Mouse (Mus musculus): ENCODE results near the gene Rab13. TPM values are rescaled to one million over a fixed set of nuclear protein-coding genes. Genes with fewer than 3 reads are reported as not detected.
A peak's percentile ranks its signal among the peaks of the same experiment; 100 is the strongest.

Gene Rab13
- polyA plus RNA-seq, 1 experiment from 2014 or later = 16.4 TPM

DNA sequence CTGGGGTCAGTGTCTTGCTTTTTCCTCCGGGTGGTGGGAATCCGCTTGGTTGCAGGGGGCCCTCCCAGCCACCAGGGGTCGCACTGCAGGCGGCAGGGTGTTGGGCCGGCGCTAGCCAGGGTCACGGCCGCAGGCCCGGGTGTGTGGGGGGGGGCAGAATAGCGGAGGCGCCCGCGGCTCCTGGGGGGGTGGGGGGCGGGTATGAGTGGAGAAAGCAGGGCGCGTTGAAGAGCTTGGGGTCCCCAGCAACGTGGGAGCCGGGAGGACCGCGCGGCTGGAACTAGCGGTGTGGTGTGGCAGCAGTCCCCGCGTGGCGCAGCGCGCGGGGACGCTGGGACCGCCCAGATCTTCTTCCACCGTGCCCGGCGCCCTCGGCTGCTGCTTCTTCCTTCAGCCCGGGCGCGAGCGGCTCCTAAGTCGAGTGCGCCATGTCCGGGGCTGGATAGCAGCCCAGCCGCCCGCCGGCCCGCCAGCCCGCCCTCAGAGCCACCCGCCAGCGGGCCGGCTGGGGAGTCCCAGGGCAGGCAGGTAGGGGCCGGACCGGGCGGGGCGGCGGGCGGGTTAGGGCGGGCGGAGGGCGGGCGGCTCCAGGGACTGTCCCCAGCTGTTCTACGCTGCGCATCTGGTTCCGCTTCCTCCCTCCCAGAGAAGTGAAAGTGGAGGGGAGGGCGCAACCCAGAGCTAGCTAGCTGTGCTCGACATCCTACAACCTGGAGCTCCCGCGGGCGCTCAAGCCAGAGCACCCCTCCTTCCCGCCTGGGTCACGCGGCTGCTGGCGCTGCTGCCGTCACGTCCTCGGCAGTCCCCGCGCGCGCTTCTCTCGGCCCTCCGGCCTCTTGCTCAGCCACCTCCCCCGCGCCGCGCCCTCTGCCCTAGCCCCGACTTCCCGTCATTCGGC is 51.8 kb downstream of the Rab13 start, which contains the start of gene Dennd4b:
Gene Dennd4b (plus strand): TSS at position 152 of the 898 bp plus-strand sequence.
- DNase-seq (ENCODE audit: low spot score, missing footprints) (peak; percentile 99), ATAC-seq (ENCODE audit: low FRiP score) (peak; percentile 84)
- peaks cover 18% of the 10 kb centered on the region for H3K36me3 ChIP-seq (ENCODE audit: control insufficient read depth, insufficient read depth, low read length)
- H3K27ac ChIP-seq (ENCODE audit: low read depth, low read length) = peak within 1 kb of the TSS; percentile 87
- H3K27me3 ChIP-seq (ENCODE audit: control insufficient read depth, insufficient read depth, low read length) = no peaks in the 10 kb centered on the region
- WGBS = under 1% methylated on average over 61 of the region's 87 CpGs
- peak within 1 kb of the TSS; percentile 88 for H3K4me2 ChIP-seq
- no peaks in the 10 kb centered on the region for H3K9me3 ChIP-seq (ENCODE audit: control insufficient read depth, low read length)
- H3K9ac ChIP-seq (ENCODE audit: low read length) = peak within 1 kb of the TSS; percentile 97
- peaks cover 11% of the 10 kb centered on the region for H3K4me1 ChIP-seq (ENCODE audit: control insufficient read depth, insufficient read depth, low read length)
- peak within 1 kb of the TSS; percentile 95 for H3K4me3 ChIP-seq (ENCODE audit: low read depth, low read length)

DNA sequence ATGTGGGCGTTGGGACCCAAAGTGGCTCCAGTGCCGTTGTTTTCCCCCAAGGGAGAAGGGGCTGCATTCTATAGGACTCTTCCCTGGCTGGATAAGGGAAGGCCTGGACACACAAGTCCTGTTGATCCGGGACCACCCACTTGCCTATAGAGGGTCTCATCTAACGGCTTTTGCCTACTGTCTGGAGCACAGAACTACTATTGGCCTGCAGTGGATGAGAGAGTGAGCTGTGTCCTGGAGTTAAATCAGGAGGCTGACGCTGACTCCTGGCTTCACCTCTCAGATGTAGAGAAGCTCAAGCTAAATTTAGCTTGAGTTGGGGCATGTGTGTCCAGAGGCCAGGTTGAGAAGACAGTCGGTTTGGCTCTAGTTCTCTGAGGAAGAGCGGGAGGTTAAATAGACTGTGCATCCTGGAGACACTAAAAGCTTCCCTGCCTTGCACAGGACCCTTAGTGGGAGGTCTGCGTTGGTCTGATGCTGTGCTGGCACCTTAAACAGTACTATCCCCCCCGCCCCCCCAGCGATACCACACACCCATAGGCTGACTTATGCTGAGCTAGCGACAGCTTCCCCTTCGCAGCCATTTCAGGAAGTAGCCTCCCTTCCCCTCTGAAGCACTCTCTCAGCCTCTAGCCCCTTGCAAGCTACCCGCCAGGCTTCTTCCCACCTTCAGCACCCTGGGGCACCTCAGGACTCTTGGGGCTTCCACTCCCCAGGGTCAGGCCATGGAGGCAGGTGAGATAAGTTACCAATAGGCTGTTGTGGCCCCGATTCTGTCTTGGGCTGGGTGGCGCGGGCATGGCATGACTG is 52.6 kb downstream of the Rab13 start:
- H3K4me2 ChIP-seq = peak overlapping the region; percentile 88
- peak overlapping the region; percentile 87 for H3K27ac ChIP-seq (ENCODE audit: low read depth, low read length)
- H3K9me3 ChIP-seq (ENCODE audit: control insufficient read depth, low read length) = no peaks in the 10 kb centered on the region
- H3K27me3 ChIP-seq (ENCODE audit: control insufficient read depth, insufficient read depth, low read length) = no peaks in the 10 kb centered on the region
- DNase-seq (ENCODE audit: low spot score, missing footprints) (no peak), ATAC-seq (ENCODE audit: low FRiP score) (peak; percentile 47)
- peak overlapping the region; percentile 97 for H3K9ac ChIP-seq (ENCODE audit: low read length)
- H3K36me3 ChIP-seq (ENCODE audit: control insufficient read depth, insufficient read depth, low read length) = peaks cover 14% of the 10 kb centered on the region
- 28% methylated on average over 16 of the region's 16 CpGs for WGBS
- H3K4me1 ChIP-seq (ENCODE audit: control insufficient read depth, insufficient read depth, low read length) = peaks cover 11% of the 10 kb centered on the region
- H3K4me3 ChIP-seq (ENCODE audit: low read depth, low read length) = peak overlapping the region; percentile 95

DNA sequence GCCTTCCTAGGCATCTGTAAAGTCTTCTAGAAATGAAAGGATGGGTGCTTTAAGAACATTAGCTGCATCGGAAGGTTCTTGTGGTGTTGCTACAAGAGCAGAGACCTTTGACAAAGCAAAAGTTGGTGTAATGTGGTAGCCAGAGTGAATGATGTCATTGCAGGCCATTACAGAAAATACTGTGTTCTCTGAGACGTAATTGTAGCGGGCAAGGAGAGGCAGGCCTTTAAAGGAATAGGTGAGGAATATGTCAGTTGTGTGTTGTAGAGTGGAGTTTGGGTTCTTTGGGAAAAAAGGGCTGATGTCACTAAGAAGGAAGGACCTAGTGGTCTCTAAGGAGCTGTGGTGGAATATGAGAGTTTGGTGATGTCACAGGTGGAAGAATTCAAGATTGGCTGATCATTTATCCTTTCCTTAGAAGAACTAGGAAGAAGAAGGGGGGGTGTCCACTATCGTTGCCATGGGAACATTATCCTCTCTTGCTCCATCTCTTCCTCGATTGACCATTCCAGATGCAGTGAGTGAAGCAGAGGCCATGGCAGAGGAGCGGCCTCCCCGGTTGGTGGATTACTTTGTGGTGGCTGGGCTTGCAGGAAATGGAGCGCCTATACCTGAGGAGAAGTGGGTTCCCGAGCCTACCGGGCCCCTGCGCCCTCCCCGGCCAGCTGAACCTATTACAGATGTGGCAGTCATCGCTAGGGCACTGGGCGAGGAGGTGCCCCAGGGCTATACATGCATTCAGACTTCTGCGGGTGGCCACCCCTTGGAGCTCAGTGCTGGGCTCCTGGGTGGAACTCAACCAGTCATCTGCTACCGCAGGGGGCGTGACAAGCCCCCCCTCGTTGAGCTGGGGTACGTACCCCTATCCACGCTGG is 53.6 kb downstream of the Rab13 start:
- WGBS = 88% methylated on average over 20 of the region's 20 CpGs
- H3K27ac ChIP-seq (ENCODE audit: low read depth, low read length) = no peak overlapping the region
- H3K4me2 ChIP-seq = no peak overlapping the region
- DNase-seq (ENCODE audit: low spot score, missing footprints) = no peak
- H3K4me3 ChIP-seq (ENCODE audit: low read depth, low read length) = no peak overlapping the region
- H3K9ac ChIP-seq (ENCODE audit: low read length) = no peak overlapping the region
- peaks cover 8% of the 10 kb centered on the region for H3K36me3 ChIP-seq (ENCODE audit: control insufficient read depth, insufficient read depth, low read length)
- no peak for ATAC-seq (ENCODE audit: low FRiP score)
- H3K27me3 ChIP-seq (ENCODE audit: control insufficient read depth, insufficient read depth, low read length) = no peaks in the 10 kb centered on the region
- H3K9me3 ChIP-seq (ENCODE audit: control insufficient read depth, low read length) = no peaks in the 10 kb centered on the region
- H3K4me1 ChIP-seq (ENCODE audit: control insufficient read depth, insufficient read depth, low read length) = peaks cover 11% of the 10 kb centered on the region

DNA sequence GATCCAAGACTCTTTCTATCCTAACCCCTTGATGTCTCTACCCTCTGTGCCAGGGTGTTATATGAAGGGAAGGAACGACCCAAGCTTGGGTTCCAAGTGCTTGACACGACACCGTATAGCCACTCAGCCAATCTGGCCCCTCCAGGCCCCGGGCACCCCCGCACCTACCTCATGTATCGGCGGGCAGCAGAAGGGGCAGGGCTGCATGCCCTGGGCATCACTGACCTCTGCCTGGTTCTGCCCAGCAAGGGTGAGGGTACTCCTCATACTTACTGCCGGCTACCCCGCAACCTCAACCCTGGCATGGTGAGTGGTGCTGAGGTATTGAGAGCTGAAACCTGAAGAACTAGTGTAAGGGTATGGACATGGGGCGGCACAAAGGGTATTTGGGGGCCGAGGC is 54.7 kb downstream of the Rab13 start:
- ATAC-seq (ENCODE audit: low FRiP score) = no peak
- WGBS = 97% methylated on average over 11 of the region's 11 CpGs
- Histone ChIP-seq H3K4me2 (no peak overlapping the region), H3K27ac (ENCODE audit: low read depth, low read length) (no peak overlapping the region), H3K36me3 (ENCODE audit: control insufficient read depth, insufficient read depth, low read length) (peaks cover 7% of the 10 kb centered on the region; the same call in 1 of the 2 replicates), H3K9me3 (ENCODE audit: control insufficient read depth, low read length) (no peaks in the 10 kb centered on the region), H3K27me3 (ENCODE audit: control insufficient read depth, insufficient read depth, low read length) (no peaks in the 10 kb centered on the region), H3K4me1 (ENCODE audit: control insufficient read depth, insufficient read depth, low read length) (peaks cover 11% of the 10 kb centered on the region), H3K9ac (ENCODE audit: low read length) (no peak overlapping the region), H3K4me3 (ENCODE audit: low read depth, low read length) (no peak overlapping the region)
- no peak for DNase-seq (ENCODE audit: low spot score, missing footprints)

DNA sequence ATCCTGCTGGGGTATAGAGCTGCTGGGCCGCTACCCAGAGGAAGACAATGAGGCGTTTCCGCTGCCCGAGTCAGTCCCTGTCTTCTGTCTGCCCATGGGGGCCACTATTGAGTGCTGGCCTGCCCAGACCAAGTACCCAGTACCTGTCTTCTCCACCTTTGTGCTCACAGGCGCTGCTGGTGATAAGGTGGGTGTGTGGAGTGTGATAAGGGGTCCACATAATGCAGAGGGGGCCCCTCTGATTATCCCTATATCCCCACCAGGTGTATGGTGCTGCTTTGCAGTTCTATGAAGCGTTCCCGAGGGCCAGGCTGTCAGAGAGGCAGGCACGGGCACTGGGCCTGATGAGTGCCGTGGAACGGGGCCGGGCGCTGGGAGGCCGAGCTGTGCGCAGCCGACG is 55.5 kb downstream of the Rab13 start:
- 86% methylated on average over 16 of the region's 16 CpGs for WGBS
- no peak for DNase-seq (ENCODE audit: low spot score, missing footprints)
- Histone ChIP-seq H3K4me3 (ENCODE audit: low read depth, low read length) (no peak overlapping the region), H3K9me3 (ENCODE audit: control insufficient read depth, low read length) (no peaks in the 10 kb centered on the region), H3K27ac (ENCODE audit: low read depth, low read length) (no peak overlapping the region), H3K4me2 (no peak overlapping the region), H3K9ac (ENCODE audit: low read length) (no peak overlapping the region), H3K4me1 (ENCODE audit: control insufficient read depth, insufficient read depth, low read length) (peaks cover 11% of the 10 kb centered on the region), H3K36me3 (ENCODE audit: control insufficient read depth, insufficient read depth, low read length) (peaks cover 10% of the 10 kb centered on the region; the same call in 1 of the 2 replicates), H3K27me3 (ENCODE audit: control insufficient read depth, insufficient read depth, low read length) (no peaks in the 10 kb centered on the region)
- no peak for ATAC-seq (ENCODE audit: low FRiP score)

DNA sequence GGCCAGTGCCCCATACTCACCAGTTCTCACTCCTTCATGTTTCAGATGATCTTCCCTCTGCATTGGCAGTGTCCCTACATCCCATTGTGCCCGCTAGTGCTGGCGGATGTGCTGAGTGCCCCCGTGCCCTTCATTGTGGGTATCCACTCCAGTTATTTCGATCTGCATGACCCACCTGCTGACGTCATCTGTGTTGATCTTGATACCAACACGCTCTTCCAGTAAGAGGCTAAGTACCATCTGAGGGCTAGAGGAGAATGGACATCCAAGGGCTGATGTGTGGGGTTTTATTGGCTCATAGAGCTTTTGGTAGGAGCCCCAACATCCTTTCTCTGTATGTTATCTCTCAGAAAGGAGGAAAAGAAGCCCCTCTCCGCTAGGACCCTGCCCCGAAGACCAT is 57.3 kb downstream of the Rab13 start:
- Histone ChIP-seq H3K4me2 (no peak overlapping the region), H3K27me3 (ENCODE audit: control insufficient read depth, insufficient read depth, low read length) (no peaks in the 10 kb centered on the region), H3K9ac (ENCODE audit: low read length) (no peak overlapping the region), H3K36me3 (ENCODE audit: control insufficient read depth, insufficient read depth, low read length) (peaks cover 10% of the 10 kb centered on the region; the same call in 1 of the 2 replicates), H3K4me1 (ENCODE audit: control insufficient read depth, insufficient read depth, low read length) (peaks cover 8% of the 10 kb centered on the region), H3K9me3 (ENCODE audit: control insufficient read depth, low read length) (no peaks in the 10 kb centered on the region), H3K4me3 (ENCODE audit: low read depth, low read length) (no peak overlapping the region), H3K27ac (ENCODE audit: low read depth, low read length) (no peak overlapping the region)
- DNase-seq (ENCODE audit: low spot score, missing footprints) = no peak
- ATAC-seq (ENCODE audit: low FRiP score) = no peak
- 90% methylated on average over 8 of the region's 8 CpGs for WGBS

DNA sequence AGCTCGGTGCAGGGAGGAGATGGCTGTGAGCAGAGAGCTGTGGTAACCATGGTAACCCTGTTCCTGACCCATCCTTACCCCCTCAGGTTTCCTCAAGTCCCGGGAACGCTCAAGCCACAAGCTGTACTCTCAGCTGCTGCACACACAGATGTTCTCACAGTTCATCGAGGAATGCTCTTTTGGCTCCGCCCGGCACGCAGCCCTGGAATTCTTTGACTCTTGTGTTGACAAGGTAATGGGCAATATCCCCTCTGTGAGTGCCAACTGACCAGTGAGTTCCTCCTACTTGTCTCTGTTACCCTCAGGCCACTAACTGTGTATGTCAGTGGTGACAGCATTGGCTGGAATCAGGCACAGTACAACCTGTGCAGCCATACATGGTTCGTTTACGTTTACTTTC is 58.7 kb downstream of the Rab13 start:
- DNase-seq (ENCODE audit: low spot score, missing footprints) = no peak
- Histone ChIP-seq H3K36me3 (ENCODE audit: control insufficient read depth, insufficient read depth, low read length) (peaks cover 13% of the 10 kb centered on the region; the same call in 1 of the 2 replicates), H3K4me1 (ENCODE audit: control insufficient read depth, insufficient read depth, low read length) (no peaks in the 10 kb centered on the region), H3K9me3 (ENCODE audit: control insufficient read depth, low read length) (no peaks in the 10 kb centered on the region), H3K9ac (ENCODE audit: low read length) (no peak overlapping the region), H3K4me2 (no peak overlapping the region), H3K27ac (ENCODE audit: low read depth, low read length) (no peak overlapping the region), H3K27me3 (ENCODE audit: control insufficient read depth, insufficient read depth, low read length) (no peaks in the 10 kb centered on the region), H3K4me3 (ENCODE audit: low read depth, low read length) (no peak overlapping the region)
- no peak for ATAC-seq (ENCODE audit: low FRiP score)
- 79% methylated on average over 9 of the region's 9 CpGs for WGBS

DNA sequence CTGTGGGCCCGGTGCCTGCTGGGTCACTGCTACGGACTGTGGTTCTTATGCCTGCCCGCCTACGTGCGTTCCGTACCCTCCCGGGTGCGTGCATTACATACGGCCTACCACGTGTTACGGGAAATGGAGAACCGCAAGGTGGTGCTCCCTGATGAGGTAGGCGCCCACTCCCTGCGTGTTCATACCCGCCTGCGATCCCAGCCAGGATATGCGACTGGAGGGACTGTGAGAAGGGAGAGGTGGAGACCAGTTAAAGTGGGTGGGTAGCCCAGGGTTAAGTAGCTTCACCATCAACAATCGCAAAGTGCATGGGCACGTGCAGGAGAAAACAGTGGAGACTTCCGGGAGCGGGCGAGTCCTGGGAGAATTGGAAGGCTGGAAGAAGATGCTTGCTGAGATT is 60.4 kb downstream of the Rab13 start:
- Histone ChIP-seq H3K9me3 (ENCODE audit: control insufficient read depth, low read length) (no peaks in the 10 kb centered on the region), H3K27me3 (ENCODE audit: control insufficient read depth, insufficient read depth, low read length) (no peaks in the 10 kb centered on the region), H3K27ac (ENCODE audit: low read depth, low read length) (no peak overlapping the region), H3K9ac (ENCODE audit: low read length) (no peak overlapping the region), H3K4me1 (ENCODE audit: control insufficient read depth, insufficient read depth, low read length) (no peaks in the 10 kb centered on the region), H3K4me2 (no peak overlapping the region), H3K36me3 (ENCODE audit: control insufficient read depth, insufficient read depth, low read length) (peaks cover 17% of the 10 kb centered on the region), H3K4me3 (ENCODE audit: low read depth, low read length) (no peak overlapping the region)
- 93% methylated on average over 22 of the region's 22 CpGs for WGBS
- ATAC-seq (ENCODE audit: low FRiP score) = no peak
- no peak for DNase-seq (ENCODE audit: low spot score, missing footprints)

Measured in midbrain, embryonic 11.5 days (tissue).